Mouse (Mus musculus): ENCODE data around the gene B3gnt6.

DNA sequence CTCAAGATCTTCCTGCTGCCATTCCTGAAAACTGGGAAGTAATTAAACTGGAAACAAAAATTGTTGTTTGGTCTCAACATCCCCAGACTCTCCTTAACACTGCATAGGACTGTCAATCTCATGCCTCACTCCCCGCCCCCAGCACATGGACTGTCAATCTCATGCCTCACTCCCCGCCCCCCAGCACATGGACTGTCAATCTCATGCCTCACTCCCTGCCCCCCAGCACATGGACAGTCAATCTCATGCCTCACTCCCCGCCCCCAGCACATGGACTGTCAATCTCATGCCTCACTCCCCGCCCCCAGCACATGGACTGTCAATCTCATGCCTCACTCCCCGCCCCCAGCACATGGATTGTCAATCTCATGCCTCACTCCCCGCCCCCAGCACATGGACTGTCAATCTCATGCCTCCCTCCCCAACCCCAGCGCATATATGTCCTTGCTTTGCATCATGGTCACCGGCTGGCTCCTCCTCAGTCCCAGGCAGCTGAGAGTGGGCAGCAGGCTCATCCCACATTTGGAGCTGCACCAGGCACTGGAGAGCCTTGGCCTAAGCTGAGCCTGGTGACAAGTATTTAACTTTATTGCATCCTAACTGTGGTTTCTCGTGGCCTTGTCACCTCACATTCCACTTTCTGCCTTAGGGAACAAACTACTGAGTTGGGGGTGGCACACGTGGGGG lies 50.4 kb downstream of the B3gnt6 start:
- TF ChIP-seq POLR2A (IDR thresholded peaks at IDR 0.05; ENCODE audit: insufficient read length, low read depth) (no peak), MYOG (IDR thresholded peaks at IDR 0.05; ENCODE audit: control insufficient read depth in 1 of 3, insufficient read depth in 1 of 3, insufficient read length in 2 of 3, low read depth in 2 of 3) (no peak), MYOD1 (IDR thresholded peaks at IDR 0.05; ENCODE audit: control insufficient read depth in 1 of 3, insufficient read length in 2 of 3, low read depth in 2 of 3) (no peak), SRF (IDR thresholded peaks at IDR 0.05; ENCODE audit: control insufficient read depth, insufficient read length, low read depth) (no peak), USF1 (IDR thresholded peaks at IDR 0.05; ENCODE audit: low read depth) (no peak), POLR2AphosphoS2 (IDR thresholded peaks at IDR 0.05; ENCODE audit: insufficient read length, low read depth) (no peak), TCF3 (IDR thresholded peaks at IDR 0.05; ENCODE audit: insufficient read length, low read depth) (no peak), MAX (IDR thresholded peaks at IDR 0.05; ENCODE audit: low read depth) (no peak), REST (IDR thresholded peaks at IDR 0.05; ENCODE audit: insufficient read depth, insufficient read length) (no peak), CEBPB (IDR thresholded peaks at IDR 0.05; ENCODE audit: insufficient read depth, poor library complexity, severe bottlenecking) (no peak)

Measured in myocyte (in vitro differentiated cells).